8 mouse cellular contexts compared by ENCODE assay signal in genomic region chr2:24918930-24919838, GRCm38 (mm10). TPM values are rescaled to one million over a fixed set of nuclear protein-coding genes. Genes with fewer than 3 reads are reported as not detected.
DNase-seq lines count a peak whose midpoint lies in the region; ATAC-seq and TF ChIP-seq lines count a peak whose summit lies in the region.

TSS of gene Ehmt1 (minus strand) at chr2:24919614.

- peak within 1 kb of the TSS; percentile 86 for H3K9ac ChIP-seq in lung, postnatal 0 days (replicated peaks; ENCODE audit: low read depth)

- no peaks in the 10 kb centered on the region for H3K27me3 ChIP-seq in hindbrain, embryonic 10.5 days (ENCODE audit: insufficient read depth, poor library complexity, severe bottlenecking)
- no peaks in the 10 kb centered on the region for H3K27me3 ChIP-seq in lung, postnatal 0 days (replicated peaks; ENCODE audit: insufficient read depth, low read length)

- WGBS in hindbrain, embryonic 10.5 days: under 1% methylated on average over 112 of the region's 112 CpGs
- WGBS in lung, postnatal 0 days: under 1% methylated on average over 84 of the region's 112 CpGs

- peaks cover 8% of the 10 kb centered on the region; the same call in 1 of the 2 replicates for H3K36me3 ChIP-seq in hindbrain, embryonic 10.5 days
- H3K36me3 ChIP-seq in lung, postnatal 0 days (ENCODE audit: insufficient read depth, low read length): no peaks in the 10 kb centered on the region

- peak within 1 kb of the TSS; percentile 95 for H3K4me3 ChIP-seq in hindbrain, embryonic 10.5 days
- H3K4me3 ChIP-seq in lung, postnatal 0 days (ENCODE audit: low read depth, low read length): peak within 1 kb of the TSS; percentile 99

- peak within 1 kb of the TSS; percentile 74 for H3K4me2 ChIP-seq in lung, postnatal 0 days (replicated peaks; ENCODE audit: low read depth, low read length)

- H3K27ac ChIP-seq in hindbrain, embryonic 10.5 days: peak within 1 kb of the TSS; percentile 99
- peak within 1 kb of the TSS; percentile 93 for H3K27ac ChIP-seq in lung, postnatal 0 days (ENCODE audit: low read length)

- peak; percentile 96 for ATAC-seq in frontal cortex, adult (ENCODE audit: low TSS enrichment)
- peak; percentile 99 for ATAC-seq in lung, postnatal 0 days

- peak; percentile 29; the same call in 1 of the 2 replicates for TF ChIP-seq CTCF in lung, postnatal 0 days (IDR thresholded peaks at IDR 0.05)

- TF ChIP-seq EP300 in lung, postnatal 0 days (IDR thresholded peaks at IDR 0.05): no peak

- no peaks in the 10 kb centered on the region for H3K9me3 ChIP-seq in hindbrain, embryonic 10.5 days
- H3K9me3 ChIP-seq in lung, postnatal 0 days (ENCODE audit: low read length): no peaks in the 10 kb centered on the region

- H3K4me1 ChIP-seq in hindbrain, embryonic 10.5 days (replicated peaks): peaks cover 12% of the 10 kb centered on the region
- peaks cover 8% of the 10 kb centered on the region; the same call in 1 of the 2 replicates for H3K4me1 ChIP-seq in lung, postnatal 0 days (ENCODE audit: insufficient read depth, low read depth, low read length)

- peak; percentile 68 for DNase-seq in MEL-GATA-1-ER (ENCODE audit: extremely low read depth, low read depth)
- DNase-seq in cerebellum, adult 8-10 months: peak; percentile 94
- peak; percentile 92 for DNase-seq in hindbrain, embryonic 10.5 days (ENCODE audit: low spot score)
- DNase-seq in layer of hippocampus, adult 9-11 months: peak; percentile 94
- DNase-seq in lung, postnatal 0 days (ENCODE audit: low spot score): peak; percentile 97
- DNase-seq in ovary, postnatal 14 days (ENCODE audit: low spot score): peak; percentile 92
- peak; percentile 96 for DNase-seq in thymus, postnatal 14 days

RNA-seq across cellular contexts. Expression of gene Ehmt1, which starts in this region (rescaled TPM):
- polyA plus RNA-seq in hindbrain, embryonic 10.5 days (2016; fragmentation: Nextera tagmentation; extraction: Ambion mirVana): 119 and 145 TPM in 2 replicates
- 39.1 and 45.0 TPM in 2 replicates for polyA plus RNA-seq in lung, postnatal 0 days (2015; fragmentation: Nextera tagmentation; extraction: Ambion mirVana)

Comparison
In these comparisons a context has a peak if more than half of its experiments do, and no peak if none do; other contexts are left out.
1. Peak in every context shown above with its lines: DNase-seq, ATAC-seq, H3K4me3 ChIP-seq and H3K27ac ChIP-seq.